Mouse (Mus musculus): ENCODE data around the gene Olfr734. TPM values are rescaled to one million over a fixed set of nuclear protein-coding genes. Genes with fewer than 3 reads are reported as not detected.

The Olfr734 gene
- polyA plus RNA-seq (2012; rRNA removed), result not detected in 2 replicates

DNA sequence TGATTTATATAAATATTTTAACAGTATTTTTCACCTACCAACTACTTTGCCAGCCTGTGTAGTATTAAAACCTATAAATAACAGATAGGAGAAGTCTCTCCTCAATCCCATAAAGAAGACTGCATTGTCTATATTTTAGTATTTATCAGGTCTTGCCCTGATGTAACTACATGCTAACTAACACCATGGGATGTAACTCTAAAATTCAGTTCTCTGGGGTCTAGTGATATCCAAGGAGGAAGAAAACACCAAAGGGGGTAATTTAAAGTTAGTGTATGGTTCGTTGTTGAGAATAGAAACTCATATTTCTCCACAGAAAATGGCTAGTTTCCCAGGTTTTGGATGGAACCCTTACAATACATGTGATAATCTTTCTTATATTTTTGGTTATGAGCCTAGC, at the start of gene Olfr734:
Gene Olfr734, minus strand, starts transcription at position 101 of the 400 bp plus-strand sequence.
- DNase-seq (ENCODE audit: low spot score), result no peak

- no peak for DNase-seq (ENCODE audit: low spot score)
These were observed 37.0 kb upstream of the Olfr734 start for GRCm38 (mm10) chr14:50363561-50363960.

GRCm38 (mm10) chr14:50360480-50360879, 33.9 kb upstream of the Olfr734 start:
- no peak for DNase-seq (ENCODE audit: low spot score)

- no peak for DNase-seq (ENCODE audit: low spot score)
These were observed 31.0 kb upstream of the Olfr734 start, which contains the start of gene Tlr11 for GRCm38 (mm10) chr14:50357593-50357992. Gene Tlr11 (plus strand): TSS chr14:50357914.

DNA sequence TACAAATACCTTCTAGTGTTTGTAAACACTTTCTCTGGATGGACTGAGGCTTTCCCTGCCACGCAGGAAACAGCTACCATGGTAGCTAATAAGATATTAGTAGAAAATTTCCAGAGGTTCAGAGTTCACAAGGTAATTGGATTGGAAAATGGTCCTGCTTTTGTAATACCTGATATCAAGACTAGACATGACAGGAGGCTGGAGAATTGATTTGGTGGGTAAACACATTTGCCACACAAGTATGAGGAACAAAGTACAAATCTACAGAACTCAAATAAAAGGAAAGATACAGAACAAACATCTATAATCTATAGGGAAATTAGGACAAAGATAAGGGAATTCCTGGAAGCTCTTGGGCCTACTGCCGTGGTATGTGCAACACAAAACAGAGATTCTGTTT, 30.2 kb upstream of the Olfr734 start:
- no peak for DNase-seq (ENCODE audit: low spot score)

- no peak for DNase-seq (ENCODE audit: low spot score)
These were observed 25.9 kb upstream of the Olfr734 start for GRCm38 (mm10) chr14:50352438-50352837.

- DNase-seq (ENCODE audit: low spot score), result no peak
These were observed 22.2 kb upstream of the Olfr734 start, which contains the start of gene Olfr735 for GRCm38 (mm10) chr14:50348796-50349195. Gene Olfr735 (minus strand): TSS chr14:50348872.

DNA sequence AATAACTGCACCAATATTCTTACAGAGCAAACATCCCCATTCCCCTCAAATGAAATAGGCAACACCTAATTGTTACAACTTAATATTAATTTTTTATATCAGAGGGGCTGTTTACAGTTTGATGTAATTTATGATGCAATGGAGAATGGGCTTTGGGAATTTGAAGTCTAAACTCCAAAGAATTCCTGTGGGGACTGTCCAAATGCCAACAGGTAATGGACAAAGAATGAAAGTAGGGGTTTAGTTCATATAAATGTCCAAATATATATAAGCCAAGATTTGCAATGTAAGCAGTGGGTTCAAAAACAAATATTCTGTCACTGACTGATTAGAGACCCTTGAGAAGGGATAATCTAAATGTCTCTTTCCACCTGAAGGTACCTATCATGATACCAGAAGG, 25.1 kb downstream of the Olfr734 start, which contains the start of gene Olfr733:
Gene Olfr733, minus strand, starts transcription at position 101 of the 400 bp plus-strand sequence.
- DNase-seq (ENCODE audit: low spot score), result no peak

DNA sequence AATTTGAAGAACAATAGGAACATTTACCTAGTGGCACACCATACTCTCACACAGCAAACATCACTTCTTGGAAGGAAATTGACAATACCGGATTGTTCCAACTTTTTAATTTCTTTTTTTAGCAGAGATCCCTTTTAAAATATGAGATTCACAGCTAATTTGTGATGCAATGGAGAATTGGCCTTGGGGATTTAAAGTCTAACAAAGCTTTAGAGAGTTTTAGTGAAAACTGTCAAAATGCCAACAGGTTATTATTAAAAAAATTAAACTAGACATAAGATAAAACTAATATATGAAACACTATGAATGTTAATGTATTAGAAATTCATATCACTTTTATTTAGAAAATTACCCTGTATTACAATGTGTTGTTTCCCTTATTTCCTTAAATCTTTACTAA, 42.5 kb downstream of the Olfr734 start, which contains the start of gene Olfr732:
Gene Olfr732, minus strand, starts transcription at position 101 of the 400 bp plus-strand sequence.
- DNase-seq (ENCODE audit: low spot score), result no peak

Other genes with a start within 250 kb of the Olfr734 start
- gene Olfr726, start 235.8 kb downstream of the Olfr734 start, polyA plus RNA-seq (2012; rRNA removed), result not detected in 2 replicates
- gene Olfr727, start 203.6 kb downstream of the Olfr734 start, polyA plus RNA-seq (2012; rRNA removed), result not detected in 2 replicates
- gene Olfr728, start 184.1 kb downstream of the Olfr734 start, polyA plus RNA-seq (2012; rRNA removed), result not detected in 2 replicates
- gene Olfr729, start 173.9 kb downstream of the Olfr734 start, polyA plus RNA-seq (2012; rRNA removed), result not detected in 2 replicates
- not detected in 2 replicates for gene Olfr730, start 138.6 kb downstream of the Olfr734 start, polyA plus RNA-seq (2012; rRNA removed)
- gene Olfr731, start 84.9 kb downstream of the Olfr734 start, polyA plus RNA-seq (2012; rRNA removed), result not detected in 2 replicates
- gene Olfr732, start 42.6 kb downstream of the Olfr734 start, polyA plus RNA-seq (2012; rRNA removed), result not detected in 2 replicates
- gene Olfr733, start 25.2 kb downstream of the Olfr734 start, polyA plus RNA-seq (2012; rRNA removed), result not detected in 2 replicates
- 0.07 TPM in 1 of 2 replicates, not detected in the other for gene Olfr735, start 22.1 kb upstream of the Olfr734 start, polyA plus RNA-seq (2012; rRNA removed)
- 1.1 and 1.4 TPM in 2 replicates for gene Tlr11, start 31.2 kb upstream of the Olfr734 start, polyA plus RNA-seq (2012; rRNA removed)
- gene Olfr736, start 54.4 kb upstream of the Olfr734 start, polyA plus RNA-seq (2012; rRNA removed), result not detected in 2 replicates
- gene Olfr738, start 80.8 kb upstream of the Olfr734 start, polyA plus RNA-seq (2012; rRNA removed), result not detected in 2 replicates
- gene Olfr739, start 91.9 kb upstream of the Olfr734 start, polyA plus RNA-seq (2012; rRNA removed), result not detected in 2 replicates
- gene Olfr740, start 118.8 kb upstream of the Olfr734 start, polyA plus RNA-seq (2012; rRNA removed), result not detected in 2 replicates
- gene Olfr741, start 146.0 kb upstream of the Olfr734 start, polyA plus RNA-seq (2012; rRNA removed), result not detected in 2 replicates
- not detected in 2 replicates for gene Olfr742, start 176.8 kb upstream of the Olfr734 start, polyA plus RNA-seq (2012; rRNA removed)
- gene Olfr743, start 195.1 kb upstream of the Olfr734 start, polyA plus RNA-seq (2012; rRNA removed), result not detected in 2 replicates

All from urinary bladder, adult 2 months (tissue).